Mouse (Mus musculus) embryonic facial prominence, embryonic 13.5 days (tissue): ENCODE results near the gene Nup88. TPM values are rescaled to one million over a fixed set of nuclear protein-coding genes. Genes with fewer than 3 reads are reported as not detected.
"Not testable (repeated sequence)": the region's sequence is repeated elsewhere in the genome, so short reads cannot be mapped to it uniquely, and the experiment has no call there.

ENCODE experiments used
- ATAC-seq: fragments of 200-750 bp; cut with Nextera tagmentation; 2 replicates; pipeline ENCODE4 v1.8.0; 2017; ENCODE audit warnings: low read depth; ENCODE audit not compliant: insufficient number of reproducible peaks, insufficient read depth, low FRiP score, low TSS enrichment
- H3K27ac ChIP-seq: fragments of 300-500 bp; sonication (generic); 2 replicates; pipeline ENCODE4 v1.5.1; 2015; ENCODE audit warnings: moderate library complexity, mild to moderate bottlenecking, inconsistent platforms
- H3K27me3 ChIP-seq: fragments of 300-500 bp; sonication (generic); 2 replicates; pipeline ENCODE4 v1.6.1; 2015; ENCODE audit warnings: mild to moderate bottlenecking, inconsistent platforms
- H3K36me3 ChIP-seq: fragments of 300-500 bp; sonication (generic); 2 replicates; pipeline ENCODE4 v1.6.1; 2015; ENCODE audit warnings: mild to moderate bottlenecking, inconsistent platforms
- H3K4me1 ChIP-seq: fragments of 300-500 bp; sonication (generic); 2 replicates; pipeline ENCODE4 v1.6.1; 2015; ENCODE audit warnings: inconsistent platforms
- H3K4me2 ChIP-seq: fragments of 300-500 bp; sonication (generic); 2 replicates; pipeline ENCODE4 v1.6.1; 2015; ENCODE audit warnings: moderate library complexity, mild to moderate bottlenecking, inconsistent platforms
- H3K4me3 ChIP-seq: fragments of 300-500 bp; sonication (generic); 2 replicates; pipeline ENCODE4 v1.5.1; 2015; ENCODE audit warnings: mild to moderate bottlenecking, inconsistent platforms
- H3K9ac ChIP-seq: fragments of 300-500 bp; sonication (generic); 2 replicates; pipeline ENCODE4 v1.6.1; 2015; ENCODE audit warnings: mild to moderate bottlenecking, inconsistent platforms
- H3K9me3 ChIP-seq: fragments of 300-500 bp; sonication (generic); 2 replicates; pipeline ENCODE4 v1.6.1; 2016; ENCODE audit warnings: inconsistent platforms
- WGBS: fragments of 180-500 bp; shearing (Covaris S2); methylation state at CpG from one replicate; pipeline ENCODE4 v1.1.7; 2015; ENCODE audit warnings: mixed read lengths; 5-methylcytosine and 5-hydroxymethylcytosine counted together
- polyA plus RNA-seq: library from polyadenylated mRNA; unstranded; fragments of >200 nt; fragmentation: Nextera tagmentation; extraction: Ambion mirVana; gene quantifications from 2 replicates; pipeline ENCODE4 v1.2.1, GENCODE M21; 2015

Gene Nup88
- polyA plus RNA-seq, 1 experiment from 2014 or later = 130 TPM

GRCm38 (mm10) chr11:70911323-70911722 is 58.5 kb downstream of the Nup88 start:
- Histone ChIP-seq H3K27me3 (no peaks in the 10 kb centered on the region), H3K9ac (no peak overlapping the region), H3K27ac (no peak overlapping the region), H3K4me1 (no peaks in the 10 kb centered on the region), H3K4me2 (no peak overlapping the region), H3K36me3 (peaks cover 51% of the 10 kb centered on the region), H3K4me3 (no peak overlapping the region), H3K9me3 (no peaks in the 10 kb centered on the region)
- no peak for ATAC-seq
- 93% methylated on average over 3 of the region's 3 CpGs for WGBS

GRCm38 (mm10) chr11:70906681-70907080 is 63.1 kb downstream of the Nup88 start:
- H3K4me1 ChIP-seq = no peaks in the 10 kb centered on the region
- WGBS = 83% methylated on average over 3 of the region's 3 CpGs
- no peak overlapping the region for H3K4me2 ChIP-seq
- H3K4me3 ChIP-seq = no peak overlapping the region
- no peak for ATAC-seq
- H3K9ac ChIP-seq = no peak overlapping the region
- H3K27ac ChIP-seq = no peak overlapping the region
- peaks cover 65% of the 10 kb centered on the region for H3K36me3 ChIP-seq
- no peaks in the 10 kb centered on the region for H3K27me3 ChIP-seq
- no peaks in the 10 kb centered on the region for H3K9me3 ChIP-seq

GRCm38 (mm10) chr11:70898182-70898581 is 71.6 kb downstream of the Nup88 start:
- H3K4me3 ChIP-seq, H3K4me1 ChIP-seq, H3K4me2 ChIP-seq, H3K27me3 ChIP-seq, H3K9me3 ChIP-seq, ATAC-seq, H3K9ac ChIP-seq, H3K27ac ChIP-seq: not testable (repeated sequence)
- H3K36me3 ChIP-seq = peaks cover 46% of the 10 kb centered on the region
- WGBS = 85% methylated on average over 5 of the region's 5 CpGs

GRCm38 (mm10) chr11:70897680-70898079 is 72.1 kb downstream of the Nup88 start:
- Histone ChIP-seq H3K9me3 (no peaks in the 10 kb centered on the region; the same call in 1 of the 2 replicates), H3K9ac (no peak overlapping the region), H3K27me3 (no peaks in the 10 kb centered on the region), H3K4me3 (no peak overlapping the region), H3K36me3 (peaks cover 42% of the 10 kb centered on the region), H3K4me1 (no peaks in the 10 kb centered on the region), H3K4me2 (no peak overlapping the region), H3K27ac (no peak overlapping the region)
- ATAC-seq = no peak
- 92% methylated on average over 3 of the region's 3 CpGs for WGBS

Other genes with a start within 250 kb of the Nup88 start
- gene Zfp3, start 205.8 kb downstream of the Nup88 start, polyA plus RNA-seq = 6.0 and 7.6 TPM in 2 replicates
- 0.25 TPM in 1 of 2 replicates, not detected in the other for gene Scimp, start 157.4 kb downstream of the Nup88 start, polyA plus RNA-seq
- 46.2 and 46.3 TPM in 2 replicates for gene Rabep1, start 125.2 kb downstream of the Nup88 start, polyA plus RNA-seq
- 71.6 and 80.7 TPM in 2 replicates for gene Rpain, start 240 bp upstream of the Nup88 start, polyA plus RNA-seq
- 233 and 254 TPM in 2 replicates for gene C1qbp, start 13.1 kb upstream of the Nup88 start, polyA plus RNA-seq
- 18.3 and 20.6 TPM in 2 replicates for gene Dhx33, start 34.5 kb upstream of the Nup88 start, polyA plus RNA-seq
- 52.8 and 53.7 TPM in 2 replicates for gene Mis12, start 49.6 kb upstream of the Nup88 start, polyA plus RNA-seq
- gene Derl2, start 49.9 kb upstream of the Nup88 start, polyA plus RNA-seq = 39.2 and 42.5 TPM in 2 replicates
- 252 and 255 TPM in 2 replicates for gene 6330403K07Rik, start 63.5 kb upstream of the Nup88 start, polyA plus RNA-seq
- 0.07 and 0.18 TPM in 2 replicates for gene Nlrp1a, start 174.7 kb upstream of the Nup88 start, polyA plus RNA-seq